Mouse (Mus musculus) G1E (cell line): ENCODE data around the gene Smyd4.

Source experiments
- CTCF ChIP-seq: IDR thresholded peaks from 2 replicates; pipeline ENCODE4 v1.5.1; 2012; ENCODE audit warnings: low read depth, low read length, inconsistent platforms, mixed read lengths
- GATA1 ChIP-seq: IDR thresholded peaks from 2 replicates; pipeline ENCODE4 v1.6.1; 2012; ENCODE audit warnings: borderline replicate concordance, low read length, inconsistent platforms, mixed read lengths
- TAL1 ChIP-seq: conservative IDR thresholded peaks from 2 replicates; pipeline ENCODE4 v1.6.1; 2012; ENCODE audit warnings: low read depth, low read length, inconsistent platforms, mixed read lengths

DNA sequence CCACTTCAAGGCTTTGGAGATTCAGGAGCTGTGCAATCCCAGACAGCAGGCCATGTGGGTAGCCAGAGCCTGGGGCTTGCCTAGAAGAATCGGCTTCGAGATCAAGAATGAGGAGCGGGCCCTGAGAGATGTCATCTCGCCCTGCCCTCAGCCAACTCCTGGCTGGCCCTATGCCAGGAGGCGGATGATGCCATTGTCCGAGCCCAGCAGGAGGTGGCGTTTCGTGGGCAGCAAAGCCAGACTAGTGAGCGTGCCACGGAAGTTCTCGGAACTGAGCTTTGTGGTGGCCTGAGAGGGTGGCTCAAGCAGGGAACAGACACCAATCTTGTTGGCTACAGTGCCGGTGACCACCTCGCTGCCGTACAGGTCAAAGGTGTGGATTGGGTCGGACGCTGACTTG lies 93.4 kb downstream of the Smyd4 start:
- no peak for TF ChIP-seq TAL1
- no peak for TF ChIP-seq CTCF
- TF ChIP-seq GATA1 = no peak
